Mouse (Mus musculus): ENCODE data around the gene 3100002H09Rik.

DNA sequence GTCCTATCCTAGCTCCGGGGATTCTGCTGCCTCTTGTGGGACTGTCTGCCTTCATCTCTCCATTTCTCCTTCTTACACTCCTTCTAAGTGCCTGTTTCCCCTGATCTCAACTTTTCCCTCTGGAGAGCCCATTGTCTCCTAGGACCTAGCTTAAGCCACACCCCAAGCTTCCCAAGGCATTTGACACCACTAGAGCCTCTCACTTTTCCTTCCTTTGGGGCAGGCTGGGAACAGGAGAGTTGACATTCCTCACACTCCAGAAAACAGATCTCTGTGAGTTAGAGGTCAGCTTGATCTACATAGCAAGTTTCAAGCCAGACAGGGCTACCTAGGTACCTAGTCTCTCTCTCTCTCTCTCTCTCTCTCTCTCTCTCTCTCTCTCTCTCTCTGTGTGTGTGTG, 3.6 kb upstream of the 3100002H09Rik start:
- TF ChIP-seq CTCF (IDR thresholded peaks at IDR 0.05; ENCODE audit: low read depth, low read length): no peak
- no peak for TF ChIP-seq POLR2A (IDR thresholded peaks at IDR 0.05; ENCODE audit: borderline replicate concordance, low read depth, low read length)

Measured in bone marrow macrophage, adult 2 months (primary cell).